Mouse (Mus musculus) neural tube, embryonic 14.5 days (tissue): ENCODE data around the gene Atxn7l1. TPM values are rescaled to one million over a fixed set of nuclear protein-coding genes. Genes with fewer than 3 reads are reported as not detected.

Source experiments
- ATAC-seq: fragments of 200-750 bp; cut with Nextera tagmentation; 2 replicates; pipeline ENCODE4 v1.8.0; 2017; ENCODE audit warnings: low read depth, mild to moderate bottlenecking, moderate TSS enrichment, moderate library complexity
- H3K27ac ChIP-seq: fragments of 300-500 bp; sonication (generic); 2 replicates; pipeline ENCODE4 v1.5.1; 2014; ENCODE audit warnings: low read depth, mild to moderate bottlenecking, control low read depth, low read length, moderate library complexity, mixed read lengths
- H3K27me3 ChIP-seq: fragments of 300-500 bp; sonication (generic); 2 replicates; pipeline ENCODE4 v1.6.1; 2014; ENCODE audit warnings: low read length; ENCODE audit not compliant: control insufficient read depth, insufficient read depth
- H3K36me3 ChIP-seq: fragments of 300-500 bp; sonication (generic); 2 replicates; pipeline ENCODE4 v1.6.1; 2014; ENCODE audit warnings: low read length, mixed read lengths; ENCODE audit not compliant: control insufficient read depth, insufficient read depth
- H3K4me1 ChIP-seq: fragments of 300-500 bp; sonication (generic); 2 replicates; pipeline ENCODE4 v1.6.1; 2014; ENCODE audit warnings: low read length; ENCODE audit not compliant: control insufficient read depth, insufficient read depth
- H3K4me2 ChIP-seq: fragments of 300-500 bp; sonication (generic); 2 replicates; pipeline ENCODE4 v1.6.1; 2014; ENCODE audit warnings: mild to moderate bottlenecking, low read depth, low read length, control low read depth
- H3K4me3 ChIP-seq: fragments of 300-500 bp; sonication (generic); 2 replicates; pipeline ENCODE4 v1.5.1; 2014; ENCODE audit warnings: low read depth, low read length, control low read depth, mixed read lengths
- H3K9ac ChIP-seq: fragments of 300-500 bp; sonication (generic); replicated peaks from 2 replicates; pipeline ENCODE4 v1.6.1; 2014; ENCODE audit warnings: low read depth, mild to moderate bottlenecking, control low read depth, low read length, mixed read lengths
- H3K9me3 ChIP-seq: fragments of 300-500 bp; sonication (generic); 2 replicates; pipeline ENCODE4 v1.6.1; 2016; ENCODE audit warnings: low read length; ENCODE audit not compliant: control insufficient read depth
- WGBS: fragments of 180-500 bp; shearing (Covaris S2); extraction: QIAGEN DNeasy Blood & Tissue Kit; methylation state at CpG from one replicate; pipeline ENCODE4 v1.1.7; 2014; 5-methylcytosine and 5-hydroxymethylcytosine counted together
- polyA plus RNA-seq: library from polyadenylated mRNA; unstranded; fragments of >200 nt; fragmentation: Nextera tagmentation; extraction: Ambion mirVana; gene quantifications from 2 replicates; pipeline ENCODE4 v1.2.1, GENCODE M21; 2014

Atxn7l1 gene
- polyA plus RNA-seq, 1 experiment from 2014 or later = 35.1 TPM

- no peak; the same call in 1 of the 2 replicates for ATAC-seq
- WGBS = 74% methylated on average over 8 of the region's 8 CpGs
- H3K9ac ChIP-seq = 0 out of 2 replicates have a peak overlapping the region, but pooled peaks have one; percentile 16
Measured at GRCm38 (mm10) chr12:33242679-33243078, 95.2 kb downstream of the Atxn7l1 start.

GRCm38 (mm10) chr12:33244132-33244875 is 96.8 kb downstream of the Atxn7l1 start:
- H3K27me3 ChIP-seq = no peaks in the 10 kb centered on the region
- no peaks in the 10 kb centered on the region for H3K36me3 ChIP-seq
- no peak for ATAC-seq
- H3K9me3 ChIP-seq = no peaks in the 10 kb centered on the region
- H3K4me2 ChIP-seq = no peak overlapping the region
- 61% methylated on average over 15 of the region's 15 CpGs for WGBS
- H3K4me3 ChIP-seq = no peak overlapping the region
- H3K27ac ChIP-seq = no peak overlapping the region
- H3K9ac ChIP-seq = no peak overlapping the region
- H3K4me1 ChIP-seq = peaks cover 35% of the 10 kb centered on the region

More at GRCm38 (mm10) chr12:33242679-33243078, 95.2 kb downstream of the Atxn7l1 start:
- Histone ChIP-seq H3K27ac (no peak overlapping the region), H3K27me3 (no peaks in the 10 kb centered on the region), H3K4me2 (no peak overlapping the region), H3K4me1 (peaks cover 35% of the 10 kb centered on the region), H3K4me3 (no peak overlapping the region), H3K36me3 (no peaks in the 10 kb centered on the region), H3K9me3 (no peaks in the 10 kb centered on the region)

GRCm38 (mm10) chr12:33245455-33245854 is 98.0 kb downstream of the Atxn7l1 start:
- no peaks in the 10 kb centered on the region for H3K27me3 ChIP-seq
- no peaks in the 10 kb centered on the region for H3K36me3 ChIP-seq
- H3K4me3 ChIP-seq = no peak overlapping the region
- no peaks in the 10 kb centered on the region for H3K9me3 ChIP-seq
- WGBS = 58% methylated on average over 4 of the region's 4 CpGs
- H3K4me1 ChIP-seq = peaks cover 35% of the 10 kb centered on the region
- ATAC-seq = no peak
- no peak overlapping the region for H3K27ac ChIP-seq
- no peak overlapping the region for H3K4me2 ChIP-seq
- H3K9ac ChIP-seq = no peak overlapping the region

- Histone ChIP-seq H3K4me1 (peaks cover 39% of the 10 kb centered on the region), H3K27me3 (no peaks in the 10 kb centered on the region), H3K27ac (peak overlapping the region; percentile 28; the same call in 1 of the 2 replicates), H3K9ac (no peak overlapping the region; the same call in 1 of the 2 replicates), H3K36me3 (no peaks in the 10 kb centered on the region), H3K9me3 (no peaks in the 10 kb centered on the region), H3K4me3 (no peak overlapping the region), H3K4me2 (no peak overlapping the region)
- whole genome bisulfite sequencing = 22% methylated on average over 8 of the region's 8 CpGs
- peak; percentile 31; the same call in 1 of the 2 replicates for ATAC-seq
Measured at GRCm38 (mm10) chr12:33246878-33247277, 99.4 kb downstream of the Atxn7l1 start.

DNA sequence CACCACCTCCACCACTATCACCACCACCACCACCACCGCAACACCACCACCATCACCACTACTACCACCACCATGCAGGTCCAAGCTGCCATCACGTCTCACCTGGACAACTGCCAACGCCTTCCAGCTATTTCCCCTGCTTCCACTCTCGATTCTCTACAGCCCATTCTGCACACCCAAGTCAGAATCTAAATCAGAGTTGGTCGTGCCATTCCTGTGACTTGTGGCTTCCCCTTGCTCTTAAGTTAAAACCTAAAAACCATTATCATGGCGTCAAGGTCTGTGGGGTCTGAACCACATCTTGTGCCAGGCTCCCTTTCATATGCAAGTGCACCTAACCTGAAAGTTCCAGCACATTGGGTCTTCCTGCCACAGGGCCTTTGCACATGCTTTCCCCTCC is 102.7 kb downstream of the Atxn7l1 start:
- WGBS = 91% methylated on average over 5 of the region's 6 CpGs
- H3K4me3 ChIP-seq = no peak overlapping the region
- no peak overlapping the region for H3K9ac ChIP-seq
- H3K36me3 ChIP-seq = no peaks in the 10 kb centered on the region
- ATAC-seq = no peak
- H3K27me3 ChIP-seq = no peaks in the 10 kb centered on the region
- H3K27ac ChIP-seq = no peak overlapping the region
- no peak overlapping the region for H3K4me2 ChIP-seq
- no peaks in the 10 kb centered on the region for H3K9me3 ChIP-seq
- H3K4me1 ChIP-seq = peaks cover 31% of the 10 kb centered on the region

DNA sequence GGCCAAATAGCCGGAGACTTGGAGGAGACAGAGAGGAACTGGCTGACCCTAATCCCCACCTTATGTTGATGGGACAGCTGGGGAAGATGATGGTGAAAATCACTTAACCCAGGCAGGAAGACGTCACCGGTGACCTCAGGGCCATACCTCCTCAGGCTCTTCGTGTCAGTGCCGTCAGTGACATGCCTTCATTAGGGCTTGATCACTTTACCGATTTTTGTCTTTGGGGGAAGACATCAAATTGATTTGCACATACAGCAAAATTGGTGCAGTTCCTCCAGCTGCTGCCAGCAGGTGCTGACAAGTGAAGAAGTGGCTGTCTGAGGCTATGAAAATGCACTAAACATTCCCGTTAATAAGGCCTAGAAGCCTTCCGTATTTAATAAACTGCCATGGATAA is 103.9 kb downstream of the Atxn7l1 start:
- 44% methylated on average over 8 of the region's 8 CpGs for WGBS
- ATAC-seq = 0 out of 2 replicates have a peak, but pooled peaks have one; percentile 12
- no peak overlapping the region for H3K27ac ChIP-seq
- H3K27me3 ChIP-seq = no peaks in the 10 kb centered on the region
- no peaks in the 10 kb centered on the region for H3K9me3 ChIP-seq
- H3K4me3 ChIP-seq = no peak overlapping the region
- no peaks in the 10 kb centered on the region for H3K36me3 ChIP-seq
- H3K4me1 ChIP-seq = peaks cover 20% of the 10 kb centered on the region
- no peak overlapping the region for H3K9ac ChIP-seq
- no peak overlapping the region for H3K4me2 ChIP-seq

GRCm38 (mm10) chr12:33252621-33253020 is 105.1 kb downstream of the Atxn7l1 start:
- Histone ChIP-seq H3K9me3 (no peaks in the 10 kb centered on the region), H3K9ac (no peak overlapping the region), H3K4me2 (no peak overlapping the region), H3K36me3 (no peaks in the 10 kb centered on the region), H3K4me1 (peaks cover 13% of the 10 kb centered on the region), H3K27me3 (no peaks in the 10 kb centered on the region), H3K27ac (peak overlapping the region; percentile 49; the same call in 1 of the 2 replicates), H3K4me3 (no peak overlapping the region)
- 78% methylated on average over 6 of the region's 6 CpGs for WGBS
- ATAC-seq = no peak

DNA sequence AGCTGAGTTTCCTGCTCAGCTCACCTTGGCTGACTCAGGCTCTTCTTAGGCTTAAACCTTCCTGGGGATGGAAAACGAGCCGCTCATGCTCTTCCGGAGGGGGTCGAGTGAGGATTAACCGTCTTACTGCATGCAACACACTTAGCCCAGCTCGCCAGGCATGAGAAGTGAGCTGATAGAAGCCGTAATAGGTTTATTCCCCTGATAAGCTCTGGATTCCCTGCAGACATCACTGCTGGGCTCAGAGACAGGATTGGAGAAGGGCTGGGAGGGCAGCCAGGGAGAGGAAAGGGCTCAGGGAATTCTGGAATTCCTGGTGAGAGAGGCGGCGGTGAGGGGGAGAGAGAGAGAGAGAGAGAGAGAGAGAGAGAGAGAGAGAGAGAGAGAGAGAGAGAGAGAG is 105.7 kb downstream of the Atxn7l1 start:
- H3K36me3 ChIP-seq = no peaks in the 10 kb centered on the region
- H3K27me3 ChIP-seq = no peaks in the 10 kb centered on the region
- H3K4me2 ChIP-seq = no peak overlapping the region
- no peak; the same call in 1 of the 2 replicates for ATAC-seq
- no peak overlapping the region for H3K9ac ChIP-seq
- 49% methylated on average over 9 of the region's 9 CpGs for WGBS
- H3K9me3 ChIP-seq = no peaks in the 10 kb centered on the region
- H3K4me1 ChIP-seq = peaks cover 13% of the 10 kb centered on the region
- peak overlapping the region; percentile 49 for H3K27ac ChIP-seq
- H3K4me3 ChIP-seq = no peak overlapping the region

DNA sequence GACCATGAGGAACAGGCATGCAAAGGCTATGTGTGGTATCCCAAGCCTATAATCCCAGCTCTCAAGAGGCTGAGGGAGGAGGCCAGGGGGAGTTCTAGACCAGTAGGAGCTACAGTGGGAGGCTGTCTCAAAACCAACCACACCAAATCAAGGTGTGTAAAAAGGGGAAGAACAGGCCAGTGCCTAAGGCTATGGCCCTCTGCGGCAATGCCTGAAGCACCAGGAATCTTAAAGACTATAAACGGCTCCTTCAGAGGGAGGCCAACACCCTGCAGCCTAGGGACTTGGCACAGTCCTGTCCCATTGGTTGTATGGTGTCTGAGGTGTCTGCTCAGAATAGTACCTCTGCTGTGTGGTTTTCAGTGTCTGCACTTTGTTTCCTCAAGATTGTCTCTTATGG is 107.8 kb downstream of the Atxn7l1 start:
- no peak for ATAC-seq
- no peak overlapping the region for H3K27ac ChIP-seq
- H3K4me3 ChIP-seq = no peak overlapping the region
- H3K9me3 ChIP-seq = no peaks in the 10 kb centered on the region
- no peak overlapping the region for H3K4me2 ChIP-seq
- 74% methylated on average over 2 of the region's 2 CpGs for WGBS
- H3K36me3 ChIP-seq = no peaks in the 10 kb centered on the region
- H3K27me3 ChIP-seq = no peaks in the 10 kb centered on the region
- H3K4me1 ChIP-seq = peaks cover 13% of the 10 kb centered on the region
- no peak overlapping the region for H3K9ac ChIP-seq
